Mouse (Mus musculus) testis, postnatal 14 days (tissue): Measurements from ENCODE around the gene Kcnb1.
A peak's percentile ranks its signal among the peaks of the same experiment; 100 is the strongest.
"Not testable (repeated sequence)": the region's sequence is repeated elsewhere in the genome, so short reads cannot be mapped to it uniquely, and the experiment has no call there.

Source experiments
- DNase-seq: peaks from one replicate; pipeline ENCODE4 v3.0.0; 2021; ENCODE audit warnings: low spot score

Gene Kcnb1

DNA sequence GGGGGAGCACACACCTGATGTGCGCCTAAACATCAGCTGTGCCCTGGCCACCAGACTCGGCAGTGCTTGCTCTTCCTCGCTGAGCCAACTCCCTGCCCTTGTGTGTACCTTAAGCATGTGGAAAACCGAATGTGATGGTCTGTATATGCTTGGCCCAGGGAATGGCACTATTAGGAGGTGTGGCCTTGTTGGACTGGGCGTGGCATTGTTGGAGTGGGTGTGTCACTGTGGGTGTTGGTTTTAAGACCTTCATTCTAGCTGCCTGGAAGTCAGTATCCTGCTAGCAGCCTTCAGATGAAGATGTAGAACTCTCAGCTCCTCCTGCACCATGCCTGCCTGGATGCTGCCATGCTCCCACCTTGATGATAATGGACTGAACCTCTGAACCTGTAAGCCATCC, 14.7 kb upstream of the Kcnb1 start:
- DNase-seq, result not testable (repeated sequence)

DNA sequence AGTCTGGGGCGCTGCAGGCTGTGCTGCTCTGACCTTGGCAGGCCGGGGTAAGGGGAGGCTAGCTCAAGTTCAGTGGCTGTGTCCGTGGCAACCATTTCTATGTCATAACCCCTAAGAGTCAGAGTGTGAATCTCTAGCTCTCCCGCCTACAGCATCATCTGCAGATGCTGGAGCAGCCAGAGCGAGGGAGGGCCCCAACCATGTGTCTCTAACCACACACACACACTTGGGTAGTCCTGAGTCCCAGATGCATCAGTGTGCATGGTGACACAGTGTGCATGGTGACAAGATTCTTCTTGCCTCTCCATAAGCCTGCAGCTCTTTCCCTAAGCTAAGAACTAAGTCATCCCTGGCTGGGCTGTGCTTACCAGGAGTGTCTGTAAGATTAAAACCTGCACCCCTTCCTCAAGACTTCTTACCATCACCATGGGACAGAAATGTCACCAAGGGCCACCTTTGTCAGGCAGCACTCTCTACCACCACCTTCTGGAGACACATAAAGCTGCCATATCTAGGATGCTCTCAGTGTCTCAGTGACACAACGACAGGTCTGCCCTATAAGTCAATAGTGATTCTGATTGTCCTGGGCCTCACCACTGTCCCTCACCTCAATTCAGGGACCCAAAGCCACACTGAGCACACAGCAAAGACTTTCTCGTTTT, 13.7 kb upstream of the Kcnb1 start:
- DNase-seq, result no peak

DNA sequence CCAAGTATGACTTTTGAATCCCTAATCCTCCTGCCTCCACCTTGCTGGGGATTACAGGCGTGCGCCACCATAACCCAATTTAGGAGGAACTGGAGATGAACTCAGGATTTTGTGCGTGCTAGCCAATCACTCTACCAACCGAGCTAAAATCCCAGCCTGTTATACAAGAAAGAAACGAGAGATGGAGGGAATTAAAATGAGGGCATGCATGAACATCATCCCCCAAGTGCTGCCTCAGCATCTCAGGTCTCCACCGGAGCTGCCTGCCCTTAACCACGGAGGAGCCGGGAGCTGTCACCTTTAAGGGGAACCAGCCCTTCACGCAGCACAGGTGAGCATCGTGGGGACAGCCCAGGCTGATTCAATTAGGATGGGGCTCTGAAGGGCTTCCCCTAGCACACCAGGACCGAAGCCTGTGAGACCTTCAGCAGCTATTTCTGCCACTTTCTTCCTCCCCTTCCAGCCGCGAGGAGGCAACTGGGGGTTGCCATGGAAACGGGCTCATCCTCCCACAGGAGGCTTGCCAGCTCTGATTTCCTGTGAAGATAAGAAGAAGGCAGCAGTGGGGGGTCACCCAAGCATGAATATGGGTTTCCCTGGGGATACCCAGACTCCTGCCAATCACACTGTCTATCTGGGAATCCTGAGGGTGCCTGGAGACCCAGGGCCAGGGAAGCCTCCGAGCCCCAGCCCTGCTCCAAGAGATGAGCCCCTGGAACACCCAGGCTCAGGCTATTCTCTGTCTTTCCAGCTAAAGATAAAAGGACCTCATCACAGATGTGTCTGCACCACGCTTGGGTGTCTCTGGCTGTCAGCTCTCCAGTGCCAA, 11.7 kb upstream of the Kcnb1 start:
- DNase-seq, result no peak

DNA sequence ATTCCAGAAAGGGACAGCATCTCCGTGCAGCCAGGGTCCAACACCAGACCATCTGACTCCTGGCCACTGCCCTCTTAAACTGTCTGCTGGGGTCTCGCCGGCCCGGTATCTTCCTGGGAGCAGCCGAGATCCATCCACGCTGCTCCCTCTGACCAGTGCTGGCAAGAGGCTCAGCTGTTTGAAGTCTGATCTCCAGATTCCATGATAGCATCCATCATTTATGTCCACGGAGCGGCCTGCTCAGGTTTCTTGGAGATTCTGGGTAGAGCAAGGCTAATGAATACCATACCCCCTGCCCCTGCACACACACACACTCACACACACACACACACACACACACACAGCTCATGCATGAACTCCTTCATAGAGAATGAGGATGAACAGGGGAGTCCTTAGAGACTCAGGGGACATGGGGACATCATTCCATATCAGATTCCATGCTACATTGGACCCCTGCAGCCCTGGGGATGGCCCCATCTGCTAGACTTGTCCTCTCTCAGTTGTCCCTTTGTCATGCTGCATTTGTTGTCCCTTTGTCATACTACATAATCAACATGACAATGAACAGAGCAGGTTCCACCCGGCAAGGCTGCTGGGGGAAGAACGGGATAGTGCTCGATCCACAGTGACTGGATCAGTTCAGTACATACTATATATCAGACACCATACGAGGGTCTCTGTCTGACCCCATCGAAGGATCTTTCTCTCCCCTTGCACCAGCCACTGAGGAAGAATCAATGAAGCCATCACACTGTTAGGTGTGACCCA, 8.9 kb upstream of the Kcnb1 start:
- DNase-seq, result no peak

DNA sequence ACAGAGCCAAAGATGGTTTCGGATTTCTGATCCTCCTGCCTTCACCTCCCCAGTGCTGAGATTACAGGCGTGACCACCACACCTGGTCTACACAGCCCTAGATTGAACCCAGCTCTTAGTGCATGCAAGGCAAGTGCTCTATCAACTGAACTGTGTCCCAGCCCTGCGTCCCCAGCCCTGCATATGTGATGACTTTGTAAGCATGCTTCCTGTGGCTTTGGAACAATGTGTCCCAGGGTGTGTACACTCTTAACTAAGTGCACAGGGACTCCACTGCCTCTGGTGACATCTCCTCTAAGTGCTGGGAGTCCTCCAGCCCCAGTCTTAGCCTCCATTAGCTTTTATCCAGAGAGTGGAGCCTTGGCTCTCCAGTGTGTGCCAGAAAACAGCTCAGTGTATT, 3.4 kb upstream of the Kcnb1 start:
- DNase-seq, result no peak

DNA sequence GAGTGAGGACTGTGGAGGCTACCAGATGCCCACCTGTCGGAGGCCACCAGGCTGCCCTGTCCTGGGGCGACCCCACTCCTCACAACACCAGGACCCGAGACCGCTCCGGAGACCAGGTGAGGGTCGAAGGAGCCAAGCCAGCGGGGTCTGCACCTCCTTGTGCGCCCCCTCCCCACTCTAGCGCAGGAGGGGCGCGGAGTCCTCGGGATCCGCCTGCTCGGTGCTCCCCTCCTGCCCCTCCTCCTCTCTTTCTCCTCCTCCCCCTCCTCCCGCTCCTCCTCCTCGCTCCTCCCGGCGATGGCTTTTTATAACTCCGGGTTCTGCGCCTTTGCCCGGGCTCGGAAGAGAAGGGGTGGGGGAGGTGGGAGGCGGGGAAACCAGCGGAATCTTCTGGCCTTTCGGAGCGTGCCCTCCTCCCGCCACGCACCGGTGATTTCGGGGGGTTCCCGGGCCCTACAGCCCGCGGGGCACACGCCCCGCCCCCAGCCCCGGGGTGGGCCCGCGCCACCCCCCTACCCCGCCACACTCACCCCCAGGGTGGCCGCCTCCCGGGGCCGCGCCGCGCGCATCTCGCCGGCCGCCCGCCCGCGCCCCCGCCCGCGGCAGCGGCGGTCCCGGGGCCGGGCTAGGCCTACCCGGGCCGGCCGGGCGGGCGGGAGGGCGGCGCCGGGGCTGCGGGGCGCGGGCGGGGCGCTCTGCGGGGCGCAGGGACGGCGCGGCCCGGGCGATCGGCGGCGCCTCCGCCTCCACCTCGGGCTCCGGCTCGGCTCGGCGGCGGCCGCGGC, 472 bp downstream of the Kcnb1 start:
- DNase-seq, result no peak

DNA sequence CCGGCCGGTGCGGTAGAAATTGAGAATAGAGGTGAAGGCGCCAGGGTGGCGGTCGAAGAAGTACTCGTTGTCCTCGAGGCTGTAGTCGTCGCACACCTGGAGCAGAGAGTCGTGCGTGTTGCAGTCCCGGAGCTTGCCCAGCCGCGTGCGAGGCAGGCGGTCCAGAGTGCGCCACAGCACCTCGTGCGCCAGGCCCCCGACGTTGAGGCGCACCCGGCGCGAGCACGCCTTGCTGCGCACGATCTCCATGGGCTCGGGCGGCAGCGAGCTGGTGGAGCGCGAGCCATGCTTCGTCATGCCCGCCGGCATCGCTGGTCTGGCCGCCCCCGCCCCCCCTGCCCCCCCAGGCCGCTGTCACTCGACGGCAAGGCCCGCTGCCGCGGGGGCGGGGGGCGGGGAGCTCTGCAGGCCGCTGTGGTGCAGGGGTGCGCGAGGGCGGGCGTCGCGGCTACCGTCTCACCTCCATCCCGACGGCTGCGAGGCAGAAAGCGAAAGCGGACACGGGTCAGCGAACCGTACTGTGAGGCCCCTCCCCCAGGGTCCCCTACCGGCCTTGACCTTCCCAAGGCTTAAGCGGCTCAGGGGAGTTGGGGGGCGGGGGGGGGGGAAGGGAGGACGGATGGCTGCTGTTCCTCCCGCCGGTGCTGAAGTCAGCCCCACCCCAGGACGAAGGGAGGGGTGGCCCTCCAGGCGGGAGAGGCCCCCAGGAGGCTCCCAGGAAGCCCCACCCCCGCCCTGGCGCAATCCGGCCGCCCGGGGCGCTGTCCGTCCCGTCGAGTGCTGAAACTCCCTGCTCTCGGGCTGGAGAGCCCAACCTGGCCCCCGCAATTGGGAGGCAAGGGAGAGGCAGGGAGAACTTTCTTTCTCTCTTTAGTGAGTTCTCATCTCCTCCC, 1.4 kb downstream of the Kcnb1 start:
- peak; percentile 79 for DNase-seq

DNA sequence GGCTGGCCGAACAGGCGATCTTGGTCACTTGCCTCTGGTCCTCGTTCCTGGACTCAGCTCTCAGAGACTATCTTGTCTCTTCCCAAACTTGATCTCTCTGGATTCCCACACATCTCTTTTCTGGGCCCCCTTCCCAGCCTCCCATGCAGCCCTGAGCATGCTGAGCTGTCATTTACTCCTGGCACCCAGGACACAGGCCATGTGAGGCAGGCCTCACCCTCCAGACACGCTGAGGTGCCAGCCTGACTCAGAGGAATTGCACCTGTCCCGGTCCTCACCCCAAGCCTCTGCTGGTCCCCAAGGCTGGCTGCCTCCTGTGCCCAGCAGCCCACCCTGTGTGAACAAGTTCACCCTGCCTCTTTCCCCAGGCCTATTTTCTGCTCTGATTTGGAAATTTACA, 2.8 kb downstream of the Kcnb1 start:
- no peak for DNase-seq

DNA sequence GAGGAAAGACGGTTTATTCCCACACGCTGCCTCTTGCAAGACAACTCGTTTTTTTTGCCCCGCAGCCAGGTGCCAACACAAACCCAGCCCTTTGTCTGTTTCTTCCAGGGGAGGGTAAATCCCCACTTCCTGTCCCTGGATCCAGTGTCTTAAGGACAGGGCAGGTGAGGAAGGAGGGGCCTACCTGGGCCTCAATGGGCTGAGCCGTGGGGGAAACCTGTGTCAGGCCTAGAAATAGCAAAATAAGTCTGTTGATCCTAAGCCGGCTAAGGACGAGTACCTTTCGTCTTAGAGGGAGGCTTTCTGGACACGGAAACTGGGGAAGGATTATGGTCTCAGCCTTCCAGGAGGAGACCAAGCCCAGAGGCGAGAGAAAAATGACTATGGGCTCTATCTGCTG, 3.4 kb downstream of the Kcnb1 start:
- no peak for DNase-seq

DNA sequence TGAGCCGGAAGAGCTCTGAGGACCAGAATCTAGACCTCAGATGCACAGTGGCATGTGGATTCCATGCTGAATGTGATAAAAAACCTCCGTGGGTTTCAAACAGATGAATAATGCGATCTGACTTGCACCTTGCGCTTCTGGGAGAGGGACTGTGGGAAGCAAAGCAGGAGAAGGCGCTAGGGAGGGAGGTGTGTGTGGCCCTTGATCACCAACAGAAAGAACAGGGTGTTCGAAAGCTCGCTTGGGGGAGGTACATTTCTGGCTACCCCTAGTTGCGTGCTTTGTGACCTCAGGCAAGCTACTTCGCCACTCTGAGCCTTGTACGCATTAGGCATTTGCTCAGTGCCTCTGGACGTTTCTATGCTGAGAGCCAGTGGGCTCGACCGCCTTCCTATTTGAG, 4.0 kb downstream of the Kcnb1 start:
- no peak for DNase-seq

DNA sequence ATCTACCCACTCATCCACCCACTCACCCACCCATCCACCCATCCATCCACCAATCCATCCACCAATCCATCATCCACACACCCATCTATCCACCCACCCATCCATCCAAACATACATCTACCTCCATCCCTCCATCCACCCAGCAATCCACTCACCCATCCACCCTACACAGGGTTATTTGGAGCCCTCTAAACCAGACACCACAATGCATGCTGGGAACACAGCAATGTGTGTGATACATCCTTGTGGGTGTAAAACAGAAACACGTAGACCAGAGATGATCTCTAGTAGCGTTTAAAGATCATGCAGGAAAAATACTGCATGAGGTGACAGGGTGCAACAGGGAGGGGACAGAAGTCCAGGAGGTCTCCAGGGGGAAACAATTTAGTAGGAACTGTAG, 4.5 kb downstream of the Kcnb1 start:
- DNase-seq, result no peak

DNA sequence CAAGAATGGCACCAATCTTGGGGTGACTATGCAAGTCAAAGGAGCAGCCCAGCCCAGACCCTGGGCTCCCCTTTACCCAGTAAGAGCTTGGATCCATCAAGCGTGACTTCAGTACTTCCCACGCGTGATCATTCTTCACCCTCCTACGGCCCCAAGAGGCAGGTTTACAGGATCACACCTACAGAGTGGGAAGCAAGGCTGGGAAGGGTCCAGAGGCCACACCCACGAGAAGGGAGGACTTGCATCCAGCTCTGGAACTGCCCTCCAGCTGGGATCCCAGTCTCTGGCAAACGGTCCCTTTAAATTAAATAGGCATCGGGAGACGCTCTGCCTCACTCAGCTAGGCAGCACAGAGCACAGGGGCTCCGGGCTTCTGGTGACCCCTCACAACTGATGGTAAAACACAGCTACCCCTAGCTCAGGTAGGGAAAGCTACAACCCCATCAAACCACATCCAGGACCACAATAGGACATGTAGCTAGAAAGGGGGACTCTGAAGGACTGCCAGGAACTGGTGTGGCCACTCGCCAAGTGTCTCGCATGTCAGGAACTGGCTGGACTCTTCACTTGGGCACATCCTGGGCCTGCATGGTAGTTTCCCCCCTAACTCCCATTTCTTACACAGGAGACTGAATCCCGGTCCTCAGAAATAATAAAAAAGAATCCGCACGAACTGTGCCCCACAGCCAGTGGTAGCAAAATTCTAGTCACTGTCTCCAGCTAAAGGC, 8.1 kb downstream of the Kcnb1 start:
- no peak for DNase-seq

DNA sequence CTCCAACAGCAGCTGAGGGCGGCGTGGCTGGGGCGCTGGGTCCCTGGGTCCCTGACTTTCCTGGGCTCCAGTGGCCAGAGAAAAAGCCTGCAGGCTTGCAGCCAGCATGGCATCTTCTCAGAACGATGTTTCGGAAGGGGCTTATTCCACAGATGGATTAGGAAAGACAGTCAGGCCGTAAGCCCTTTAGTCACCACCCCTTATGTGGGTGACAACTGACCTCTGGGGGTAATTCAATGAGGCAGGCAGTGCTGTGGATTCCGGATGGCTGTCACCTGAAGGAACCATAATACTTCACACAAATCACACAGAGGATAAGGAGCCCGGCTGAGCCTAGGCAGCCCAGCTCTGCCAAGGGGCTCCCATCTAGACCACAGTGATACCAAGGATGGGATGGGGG, 8.9 kb downstream of the Kcnb1 start:
- DNase-seq, result no peak

DNA sequence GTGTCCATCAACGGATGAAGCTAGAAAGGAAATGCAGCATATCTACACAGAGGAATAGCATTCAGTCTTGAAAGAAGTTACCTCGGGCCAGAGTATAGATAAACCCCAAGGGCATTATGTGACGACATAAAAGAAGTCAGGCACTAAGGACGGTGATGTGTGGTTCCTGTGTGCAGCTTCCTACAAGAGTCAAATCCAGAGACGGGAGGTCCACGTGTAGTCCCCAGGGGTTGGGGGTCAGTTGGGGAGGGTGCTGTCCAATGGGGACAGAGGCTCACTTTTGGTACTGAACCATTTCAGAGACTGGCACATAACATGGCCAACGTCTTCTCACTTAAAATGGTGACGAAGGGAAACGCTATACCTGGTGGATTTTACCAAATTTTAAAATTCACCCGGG, 10.7 kb downstream of the Kcnb1 start:
- no peak for DNase-seq

DNA sequence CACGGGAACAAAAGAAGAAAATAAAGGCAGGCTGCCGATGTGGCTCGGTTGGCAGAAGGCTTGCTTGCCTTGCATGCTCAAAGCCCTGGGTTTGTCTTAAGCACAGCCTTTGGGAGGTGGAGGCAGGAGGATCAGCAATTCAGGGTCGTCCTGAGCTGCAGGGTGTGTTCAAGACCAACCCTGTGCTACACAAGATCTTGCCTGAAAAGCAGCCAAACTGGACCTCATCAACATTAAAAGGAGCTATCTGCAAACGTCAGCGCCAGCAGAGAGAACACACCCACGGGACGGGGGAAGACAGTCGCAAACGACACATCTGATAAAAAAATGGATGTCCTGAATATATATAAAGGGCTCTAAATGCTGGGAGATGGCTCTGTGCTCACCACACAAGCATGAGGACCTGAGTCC, 12.7 kb downstream of the Kcnb1 start:
- no peak for DNase-seq

DNA sequence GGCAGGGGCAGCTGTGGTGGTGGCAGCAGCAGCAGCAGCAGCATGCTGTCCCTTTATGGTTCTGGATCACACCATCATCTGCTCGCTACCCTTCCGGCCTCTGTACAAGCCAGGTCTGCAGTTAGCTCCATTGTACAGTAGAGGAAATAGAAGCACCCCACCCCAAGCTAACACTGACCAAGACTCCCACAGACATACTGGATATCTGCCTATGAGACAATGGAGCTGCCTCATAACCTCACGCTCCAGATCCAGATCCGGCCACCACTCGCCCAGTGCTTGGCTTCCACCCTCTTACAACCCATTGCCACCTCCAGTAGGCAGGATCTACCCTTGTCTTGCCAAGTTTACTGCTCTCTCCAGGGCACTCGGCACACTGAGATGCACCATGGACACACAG, 14.7 kb downstream of the Kcnb1 start:
- no peak for DNase-seq

DNA sequence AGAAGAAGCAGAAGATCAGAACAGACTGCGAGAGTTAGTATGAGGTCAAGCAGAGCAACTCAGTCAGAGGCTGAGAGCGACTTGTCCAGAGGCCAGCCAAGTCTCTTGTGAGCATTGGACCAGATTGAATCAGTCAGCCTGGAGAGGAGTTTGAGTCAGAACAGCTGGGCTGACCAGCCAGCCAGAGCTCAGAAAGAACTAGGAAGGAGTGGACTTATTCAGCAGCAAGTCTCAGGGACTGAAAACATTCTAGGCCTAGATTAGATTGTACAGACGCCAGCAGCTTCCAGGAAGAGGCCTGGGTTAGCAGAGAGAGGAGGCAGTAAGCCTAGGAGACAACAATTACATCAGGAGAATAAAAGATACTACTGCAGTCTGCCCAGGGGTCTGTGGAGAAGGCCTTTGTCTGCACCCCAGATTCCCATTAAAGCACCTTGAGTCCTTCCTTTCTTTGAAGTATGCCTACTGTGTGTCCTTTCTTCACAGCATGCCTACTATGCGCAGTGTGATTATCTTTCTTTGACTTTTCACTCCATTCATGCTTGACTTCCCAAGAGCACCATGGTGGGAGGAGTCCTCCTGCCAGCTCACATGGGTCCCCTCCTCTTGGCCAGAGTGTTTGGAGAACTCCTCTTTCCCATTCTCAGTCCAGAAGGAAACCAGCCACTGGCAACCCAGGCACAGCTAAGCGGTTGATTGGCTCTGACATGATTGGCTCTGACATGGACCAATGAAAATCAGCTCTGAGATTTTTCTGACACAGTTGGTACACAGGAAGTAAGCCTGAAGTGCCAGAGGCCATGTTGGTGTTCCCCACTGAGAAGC, 16.7 kb downstream of the Kcnb1 start:
- DNase-seq, result peak; percentile 41

DNA sequence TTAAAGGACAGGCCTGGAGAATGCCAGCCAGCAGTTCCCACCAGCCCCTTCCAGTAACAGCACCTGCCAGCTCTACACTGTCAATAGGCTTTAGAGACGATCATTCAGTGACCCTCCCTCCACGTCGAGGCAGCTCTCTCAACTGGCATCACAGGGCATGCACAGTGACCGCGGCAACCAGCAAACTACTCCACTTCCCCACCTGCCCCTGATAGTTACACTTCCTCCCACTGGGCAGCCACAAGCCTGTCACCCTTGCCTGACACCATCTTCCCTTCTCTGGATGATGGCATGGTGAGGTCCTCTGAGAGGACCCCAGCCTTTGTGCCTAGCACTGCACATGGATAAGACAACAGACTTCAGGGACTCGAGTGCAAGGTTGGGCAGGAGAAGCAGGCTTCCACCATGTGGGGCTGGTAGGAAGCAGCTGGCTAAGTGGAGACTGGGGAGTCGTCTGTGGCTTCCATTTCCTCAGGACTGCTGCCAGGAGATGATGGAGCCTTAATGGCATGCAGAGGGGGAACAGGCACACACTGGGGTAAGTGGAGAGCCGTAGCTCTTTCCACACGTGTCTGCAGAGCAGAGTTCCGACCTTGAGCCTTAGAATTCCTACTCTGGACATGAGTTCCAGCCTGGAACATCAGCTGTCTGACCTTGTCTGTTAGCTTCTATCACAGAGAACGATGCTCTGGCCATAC, 22.3 kb downstream of the Kcnb1 start:
- DNase-seq, result peak; percentile 36

DNA sequence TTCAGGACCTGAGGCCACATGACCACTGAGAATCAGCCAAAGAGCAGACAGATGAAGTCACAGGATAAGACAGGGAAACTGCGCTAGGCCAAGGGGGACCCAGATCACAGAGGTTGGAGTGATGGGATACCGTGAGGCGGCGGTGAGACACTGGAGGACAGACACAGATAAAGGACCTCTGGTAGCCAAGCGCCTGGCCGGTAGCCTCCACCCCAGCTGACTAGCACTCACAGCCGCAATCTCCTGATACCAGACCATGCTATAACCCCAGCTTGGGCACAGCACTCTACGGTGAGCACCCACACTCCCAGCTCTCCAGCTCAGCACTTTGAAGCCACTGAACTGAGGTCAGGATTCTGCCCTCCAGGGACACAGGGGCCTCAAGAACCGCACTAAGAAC, 26.4 kb downstream of the Kcnb1 start:
- DNase-seq, result no peak
